Mouse (Mus musculus) E14TG2a.4 (cell line): ENCODE results near the gene Gm10382.

Source experiments
- H3K27me3 ChIP-seq: 2 replicates; pipeline ENCODE4 v1.6.1; 2014; ENCODE audit warnings: low read length, control low read depth; ENCODE audit not compliant: insufficient read depth
- H3K36me3 ChIP-seq: 2 replicates; pipeline ENCODE4 v1.6.1; 2014; ENCODE audit warnings: low read length, control low read depth; ENCODE audit not compliant: insufficient read depth
- H3K4me1 ChIP-seq: replicated peaks from 2 replicates; pipeline ENCODE4 v1.6.1; 2014; ENCODE audit warnings: low read depth, low read length, control low read depth
- H3K4me3 ChIP-seq: replicated peaks from 2 replicates; pipeline ENCODE4 v1.5.1; 2014; ENCODE audit warnings: mild to moderate bottlenecking, low read length
- H3K9me3 ChIP-seq: 2 replicates; pipeline ENCODE4 v1.6.1; 2014; ENCODE audit warnings: low read length, control low read depth
- CTCF ChIP-seq: conservative IDR thresholded peaks from 2 replicates; pipeline ENCODE4 v1.5.1; 2014; ENCODE audit warnings: low read length
- NANOG ChIP-seq: IDR thresholded peaks from 2 replicates; pipeline ENCODE4 v1.6.1; 2014; ENCODE audit warnings: borderline replicate concordance, low read length, mixed read lengths
- POU5F1 ChIP-seq: IDR thresholded peaks from 2 replicates; pipeline ENCODE4 v1.6.1; 2014; ENCODE audit warnings: low read length, borderline replicate concordance

The Gm10382 gene

GRCm38 (mm10) chr5:125351057-125351456 lies 38.1 kb upstream of the Gm10382 start:
- 0 out of 2 replicates have a peak, but pooled peaks cover 2% of the 10 kb centered on the region for H3K27me3 ChIP-seq
- peaks cover 4% of the 10 kb centered on the region; the same call in 1 of the 2 replicates for H3K9me3 ChIP-seq
- TF ChIP-seq POU5F1: no peak
- no peak for TF ChIP-seq NANOG
- no peak for TF ChIP-seq CTCF
- peaks cover 26% of the 10 kb centered on the region for H3K4me1 ChIP-seq
- no peak overlapping the region for H3K4me3 ChIP-seq
- no peaks in the 10 kb centered on the region for H3K36me3 ChIP-seq

- H3K4me1 ChIP-seq: peaks cover 24% of the 10 kb centered on the region
- H3K27me3 ChIP-seq: 0 out of 2 replicates have a peak, but pooled peaks cover 2% of the 10 kb centered on the region
- no peak overlapping the region for H3K4me3 ChIP-seq
- H3K36me3 ChIP-seq: no peaks in the 10 kb centered on the region
- TF ChIP-seq CTCF (no peak), NANOG (no peak), POU5F1 (no peak)
- H3K9me3 ChIP-seq: peaks cover 4% of the 10 kb centered on the region; the same call in 1 of the 2 replicates
Observed at GRCm38 (mm10) chr5:125351939-125352338, 37.2 kb upstream of the Gm10382 start.

GRCm38 (mm10) chr5:125352781-125353294 lies 36.3 kb upstream of the Gm10382 start:
- peaks cover 7% of the 10 kb centered on the region; the same call in 1 of the 2 replicates for H3K9me3 ChIP-seq
- H3K4me1 ChIP-seq: peaks cover 23% of the 10 kb centered on the region
- H3K27me3 ChIP-seq: 0 out of 2 replicates have a peak, but pooled peaks cover 2% of the 10 kb centered on the region
- peak; percentile 48 for TF ChIP-seq CTCF
- TF ChIP-seq POU5F1: no peak
- no peaks in the 10 kb centered on the region for H3K36me3 ChIP-seq
- no peak overlapping the region for H3K4me3 ChIP-seq

GRCm38 (mm10) chr5:125354885-125355492 lies 34.1 kb upstream of the Gm10382 start:
- H3K27me3 ChIP-seq: no peaks in the 10 kb centered on the region
- TF ChIP-seq NANOG (no peak), CTCF (no peak), POU5F1 (no peak)
- peaks cover 23% of the 10 kb centered on the region for H3K4me1 ChIP-seq
- H3K4me3 ChIP-seq: 0 out of 2 replicates have a peak overlapping the region, but pooled peaks have one; percentile 26
- no peaks in the 10 kb centered on the region for H3K36me3 ChIP-seq
- H3K9me3 ChIP-seq: peaks cover 9% of the 10 kb centered on the region; the same call in 1 of the 2 replicates

GRCm38 (mm10) chr5:125355650-125356049 lies 33.5 kb upstream of the Gm10382 start:
- TF ChIP-seq POU5F1: no peak
- TF ChIP-seq NANOG: no peak
- no peak for TF ChIP-seq CTCF

GRCm38 (mm10) chr5:125357543-125358269 lies 31.4 kb upstream of the Gm10382 start:
- no peaks in the 10 kb centered on the region for H3K36me3 ChIP-seq
- peaks cover 9% of the 10 kb centered on the region; the same call in 1 of the 2 replicates for H3K9me3 ChIP-seq
- no peaks in the 10 kb centered on the region for H3K27me3 ChIP-seq
- H3K4me3 ChIP-seq: no peak overlapping the region
- peaks cover 24% of the 10 kb centered on the region for H3K4me1 ChIP-seq
- TF ChIP-seq NANOG (no peak), POU5F1 (no peak), CTCF (no peak)

More at GRCm38 (mm10) chr5:125355650-125356049, 33.5 kb upstream of the Gm10382 start:
- Histone ChIP-seq H3K9me3 (peaks cover 9% of the 10 kb centered on the region; the same call in 1 of the 2 replicates), H3K27me3 (no peaks in the 10 kb centered on the region), H3K4me3 (0 out of 2 replicates have a peak overlapping the region, but pooled peaks have one; percentile 26), H3K36me3 (no peaks in the 10 kb centered on the region), H3K4me1 (peaks cover 24% of the 10 kb centered on the region)

- H3K27me3 ChIP-seq: no peaks in the 10 kb centered on the region
- no peak for TF ChIP-seq CTCF
- no peak for TF ChIP-seq POU5F1
- TF ChIP-seq NANOG: no peak
- peaks cover 24% of the 10 kb centered on the region for H3K4me1 ChIP-seq
- peaks cover 5% of the 10 kb centered on the region; the same call in 1 of the 2 replicates for H3K9me3 ChIP-seq
- no peak overlapping the region for H3K4me3 ChIP-seq
- H3K36me3 ChIP-seq: no peaks in the 10 kb centered on the region
Observed at GRCm38 (mm10) chr5:125358270-125358608, 30.9 kb upstream of the Gm10382 start.

- peaks cover 9% of the 10 kb centered on the region; the same call in 1 of the 2 replicates for H3K9me3 ChIP-seq
Observed at GRCm38 (mm10) chr5:125360566-125360965, 28.6 kb upstream of the Gm10382 start.

More at GRCm38 (mm10) chr5:125360566-125360965, 28.6 kb upstream of the Gm10382 start:
- no peaks in the 10 kb centered on the region for H3K36me3 ChIP-seq
- no peak overlapping the region for H3K4me3 ChIP-seq
- no peaks in the 10 kb centered on the region for H3K27me3 ChIP-seq
- H3K4me1 ChIP-seq: peaks cover 10% of the 10 kb centered on the region; the same call in 1 of the 2 replicates
- TF ChIP-seq CTCF (no peak), NANOG (no peak), POU5F1 (no peak)
